Mouse (Mus musculus): ENCODE measurements around the gene Dera.

DNA sequence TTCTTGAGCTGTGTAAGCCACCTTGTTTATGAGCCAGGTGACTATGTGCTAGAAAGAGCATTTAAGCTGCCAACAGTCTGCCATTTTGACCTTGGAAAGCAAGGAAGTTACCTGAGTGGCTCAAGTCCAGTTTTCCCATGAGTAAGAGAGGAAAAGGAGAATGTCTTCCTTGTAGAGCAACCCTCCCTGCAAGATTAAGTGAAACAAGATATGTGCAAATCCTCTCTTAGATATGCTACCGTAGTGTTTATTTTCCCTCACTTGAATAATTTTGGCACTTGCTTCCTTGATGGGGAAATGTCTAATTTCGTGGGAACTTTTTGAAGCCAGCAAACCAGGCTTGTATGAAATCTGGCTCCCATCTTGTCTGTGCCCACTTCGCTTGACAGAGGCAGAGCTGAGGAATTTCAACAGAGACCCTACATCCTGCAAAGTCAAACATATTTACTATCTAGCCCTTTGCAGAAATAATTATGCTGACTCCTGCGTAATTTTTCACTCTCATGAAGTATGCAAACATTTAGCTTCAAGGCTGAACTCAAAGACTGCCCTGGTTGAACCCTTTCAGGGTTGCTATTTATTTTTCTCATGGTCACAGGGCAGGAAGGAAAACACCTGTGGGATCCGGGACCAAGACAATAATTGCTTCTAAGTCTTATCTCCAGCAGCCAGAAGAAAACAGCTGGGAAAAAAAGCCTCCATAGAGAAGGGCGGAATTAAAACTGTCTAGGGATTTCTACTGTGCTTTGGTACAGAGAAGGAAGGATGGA lies 132.0 kb downstream of the Dera start:
- no peak for TF ChIP-seq CTCF (IDR thresholded peaks at IDR 0.05; ENCODE audit: low read depth)
- TF ChIP-seq EP300 (optimal IDR thresholded peaks at IDR 0.05), result no peak
